Mouse (Mus musculus) megakaryocyte, embryonic 14.5 days (primary cell): ENCODE measurements at regions not wholly inside any gene's neighbourhood (a gene's known extent, or its start where the extent isn't known, plus 50 kb on each side); places are given as distances from the start of the nearest gene placed in this dataset.

Experiments used
- FLI1 ChIP-seq: IDR thresholded peaks from 2 replicates; pipeline ENCODE4 v1.6.1; 2012; ENCODE audit warnings: low read length, inconsistent platforms, mixed read lengths
- GATA1 ChIP-seq: IDR thresholded peaks from 3 replicates; pipeline ENCODE4 v1.6.1; 2012; ENCODE audit warnings: mixed read lengths, low read length, inconsistent platforms, borderline replicate concordance

GRCm38 (mm10) chr5:28891988-28892387, 303.8 kb upstream of the Rnf32 start:
- TF ChIP-seq GATA1 (no peak), FLI1 (no peak)
